Mouse (Mus musculus) CH12.LX (cell line): Measurements from ENCODE around the gene Rem1.

ENCODE experiments used
- CHD2 ChIP-seq: IDR thresholded peaks from 2 replicates; pipeline ENCODE4 v1.6.1; 2011; ENCODE audit warnings: low read length, improper control_type of control experiment
- CTCF ChIP-seq, 2 experiments: IDR thresholded peaks in 1 of 2; conservative IDR thresholded peaks in 1 of 2; 2 replicates each; pipeline ENCODE4 v1.5.1; 2011 to 2012; ENCODE audit warnings: low read depth in 2 of 2, low read length in 2 of 2, improper control_type of control experiment in 1 of 2, inconsistent platforms in 1 of 2, mild to moderate bottlenecking in 1 of 2, moderate library complexity in 1 of 2
- EP300 ChIP-seq: IDR thresholded peaks from 2 replicates; pipeline ENCODE4 v1.6.1; 2011; ENCODE audit warnings: low read length, improper control_type of control experiment
- MXI1 ChIP-seq: IDR thresholded peaks from 2 replicates; pipeline ENCODE4 v1.6.1; 2011; ENCODE audit warnings: mild to moderate bottlenecking, low read depth, low read length, improper control_type of control experiment
- POLR2A ChIP-seq: IDR thresholded peaks from 2 replicates; pipeline ENCODE4 v1.6.1; 2011; ENCODE audit warnings: low read depth, mild to moderate bottlenecking, improper control_type of control experiment, low read length
- POLR2AphosphoS2 ChIP-seq: IDR thresholded peaks from 2 replicates; pipeline ENCODE4 v1.6.1; 2011; ENCODE audit warnings: low read depth, low read length, improper control_type of control experiment

GRCm38 (mm10) chr2:152600076-152600475, 26.7 kb upstream of the Rem1 start:
- TF ChIP-seq CTCF (conservative IDR thresholded peaks at IDR 0.05 in 1 of 2, IDR thresholded peaks at IDR 0.05 in 1 of 2; ENCODE audit: low read depth in 2 of 2, low read length in 2 of 2), result no peak
- no peak for TF ChIP-seq POLR2A
- no peak for TF ChIP-seq MXI1
- TF ChIP-seq POLR2AphosphoS2, result no peak
- TF ChIP-seq EP300, result no peak
- TF ChIP-seq CHD2, result no peak
